Comparison of ENCODE assay signal across 21 mouse cellular contexts in the genomic region with DNA sequence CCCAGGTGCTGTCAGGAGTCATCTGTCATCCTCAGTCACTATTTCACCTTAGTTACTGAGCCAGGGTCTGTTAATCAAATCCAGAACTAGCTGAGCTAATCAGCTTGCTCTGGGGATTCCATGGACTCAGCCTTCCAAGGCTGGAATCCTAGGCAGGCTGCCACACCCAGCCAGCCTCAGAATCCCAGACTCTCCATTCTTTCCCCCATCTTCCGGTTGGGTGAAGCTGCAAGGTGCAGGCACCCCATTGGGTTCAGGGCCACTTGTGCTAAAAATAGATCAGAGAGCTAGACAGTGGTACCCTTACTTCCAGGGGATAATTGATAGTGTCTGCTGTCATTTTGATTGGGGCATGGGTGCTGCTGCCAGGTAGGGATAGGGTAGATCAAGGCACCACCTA. TPM values are rescaled to one million over a fixed set of nuclear protein-coding genes. Genes with fewer than 3 reads are reported as not detected.
DNase-seq lines count a peak whose midpoint lies in the region; TF ChIP-seq lines count a peak whose summit lies in the region.
"Had no signal": no experiment of that assay in that cellular context is flagged by ENCODE, and none has a peak within 500 bp of the region (broad histone marks: within the 10 kb centered on the region; RNA-seq: fewer than 3 reads in every experiment).

No protein-coding gene starts in this region.

- H3K4me3 ChIP-seq in gastrocnemius, adult 2 months: no peak overlapping the region
- H3K4me3 ChIP-seq: embryonic facial prominence, embryonic 12.5 days; embryonic facial prominence, embryonic 15.5 days; hindbrain, embryonic 12.5 days; hindbrain, embryonic 15.5 days had no signal

- DNase-seq in gastrocnemius, adult 2 months: no peak
- no peak for DNase-seq in gastrocnemius, postnatal 4 days (ENCODE audit: low spot score in 2 of 2)
- DNase-seq in ES-CJ7 (ENCODE audit: low read depth, low spot score) (peak; percentile 82), R1 (ENCODE audit: low read depth, low spot score) (peak; percentile 95), MN1 (ENCODE audit: low spot score) (no peak)
- no peak for DNase-seq in layer of hippocampus, postnatal 25 days (ENCODE audit: extremely low spot score in 1 of 2, low spot score in 1 of 2)
- DNase-seq in thymus, postnatal 0 days (ENCODE audit: low spot score): no peak
- DNase-seq: adrenal gland, adult 8-10 months; adrenal gland, postnatal 25 days; cerebellum, adult 18-20 months; cerebellum, adult 9-10 months; cerebellum, postnatal 14 days; forebrain, postnatal 0 days; gastrocnemius, postnatal 25 days; heart, adult 11 months had no signal

- TF ChIP-seq CTCF in gastrocnemius, adult 2 months (IDR thresholded peaks at IDR 0.05): no peak

- intact Hi-C loops in gastrocnemius, adult 2 months (cut with DNase I): no loop called here

- peak overlapping the region; percentile 46 for H3K27ac ChIP-seq in gastrocnemius, adult 2 months
- H3K27ac ChIP-seq: embryonic facial prominence, embryonic 12.5 days; embryonic facial prominence, embryonic 15.5 days; hindbrain, embryonic 12.5 days; hindbrain, embryonic 15.5 days had no signal

RNA-seq across cellular contexts. Expression of a gene that starts 16.9 kb away (rescaled TPM):
- total RNA-seq in gastrocnemius, adult 2 months (2021): under 1 TPM; 0.10 to 0.28 TPM
- under 1 TPM; 0.23 to 0.25 TPM for total RNA-seq in gastrocnemius, postnatal 4 days (2021)
- under 1 TPM in 1 of 2 experiments, not detected in 1; 0.10 TPM for total RNA-seq in layer of hippocampus, postnatal 25 days (2021)
- polyA plus RNA-seq in thymus, postnatal 0 days (2015; fragmentation: Nextera tagmentation; extraction: Ambion mirVana): 0.62 and 0.86 TPM in 2 replicates

RNA-seq across cellular contexts. Expression of a gene that starts 21.0 kb away (rescaled TPM):
- under 1 TPM; 0.45 to 0.54 TPM for total RNA-seq in gastrocnemius, adult 2 months (2021)
- 1 to 10 TPM in 1 of 2 experiments, under 1 TPM in 1; 0.98 to 1.9 TPM for total RNA-seq in gastrocnemius, postnatal 4 days (2021)
- total RNA-seq in layer of hippocampus, postnatal 25 days (2021): 10 to 100 TPM; 67.2 to 78.5 TPM
- 43.4 and 43.7 TPM in 2 replicates for polyA plus RNA-seq in thymus, postnatal 0 days (2015; fragmentation: Nextera tagmentation; extraction: Ambion mirVana)
- total RNA-seq: hematopoietic stem cell, adult 5-6 weeks had no signal

RNA-seq across cellular contexts. Expression of a gene that starts 44.7 kb away (rescaled TPM):
- under 1 TPM in 1 of 2 experiments, not detected in 1; 0.06 TPM for total RNA-seq in gastrocnemius, adult 2 months (2021)
- total RNA-seq in gastrocnemius, postnatal 4 days (2021): not detected
- not detected for total RNA-seq in layer of hippocampus, postnatal 25 days (2021)
- polyA plus RNA-seq in thymus, postnatal 0 days (2015; fragmentation: Nextera tagmentation; extraction: Ambion mirVana): 1.7 and 1.9 TPM in 2 replicates
- total RNA-seq: gastrocnemius, adult 8-10 months; gastrocnemius, postnatal 25 days had no signal

Comparison
In these comparisons a context has a peak if more than half of its experiments do, and no peak if none do; other contexts are left out.
1. DNase-seq: peak in ES-CJ7 (single experiment) and R1 (single experiment); none in gastrocnemius, adult 2 months (single experiment), gastrocnemius, postnatal 4 days (0 of 2), layer of hippocampus, postnatal 25 days (0 of 2), MN1 (single experiment) and thymus, postnatal 0 days (single experiment).
2. RNA of a gene that starts 21.0 kb away (total RNA-seq): 67.2 to 78.5 TPM in layer of hippocampus, postnatal 25 days; 0.98 to 1.9 TPM in gastrocnemius, postnatal 4 days and 0.45 to 0.54 TPM in gastrocnemius, adult 2 months; every median in the first group is over 10 times any median in the second.